Mouse (Mus musculus): ENCODE measurements around the gene Adamts10.
A peak's percentile ranks its signal among the peaks of the same experiment; 100 is the strongest.

Gene Adamts10

DNA sequence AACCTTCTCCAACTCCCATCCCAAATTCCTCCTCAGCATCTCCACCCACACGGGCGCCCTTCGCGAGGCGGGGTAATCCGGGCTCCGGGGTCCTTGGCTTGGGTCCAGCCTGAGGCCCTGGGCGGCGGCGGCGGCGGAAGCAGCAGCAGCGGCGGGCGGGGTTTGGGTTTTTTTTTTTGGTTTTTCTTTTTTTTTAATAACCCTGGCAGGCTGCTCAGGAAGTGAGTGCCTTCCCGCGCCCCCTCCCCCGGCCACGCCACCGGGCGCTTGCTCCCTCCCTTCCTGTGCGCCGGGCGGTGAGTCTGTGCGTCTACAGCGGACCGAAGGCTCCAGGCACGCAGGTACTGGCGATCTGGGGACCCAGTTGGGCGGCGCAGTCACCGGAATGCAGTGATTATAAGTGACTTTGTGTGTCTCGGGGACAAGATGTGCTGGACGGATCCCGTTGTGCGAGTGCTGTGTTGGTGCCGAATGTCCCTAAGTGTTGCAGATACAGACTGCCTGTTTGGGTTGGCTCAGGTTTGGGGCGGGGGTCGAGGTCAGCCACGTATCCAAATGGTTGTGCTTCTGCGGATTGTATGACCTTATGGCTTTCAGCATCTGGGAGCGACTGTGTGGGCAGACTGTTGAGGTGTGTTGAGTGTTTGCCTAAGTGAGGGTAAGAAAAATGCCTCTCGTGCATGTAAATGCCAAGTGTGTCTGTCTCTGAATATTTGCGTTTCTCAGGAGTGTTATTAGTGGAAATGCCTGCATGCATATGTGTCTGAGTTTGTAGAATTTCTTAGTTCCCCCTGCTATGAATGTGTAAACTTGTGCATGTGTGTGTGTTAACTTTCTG lies at the start of gene Adamts10:
Gene Adamts10 (plus strand): TSS at position 287 of the 838 bp plus-strand sequence.
- peak; percentile 86 to 89 for DNase-seq (ENCODE audit: low spot score in 2 of 2)

DNA sequence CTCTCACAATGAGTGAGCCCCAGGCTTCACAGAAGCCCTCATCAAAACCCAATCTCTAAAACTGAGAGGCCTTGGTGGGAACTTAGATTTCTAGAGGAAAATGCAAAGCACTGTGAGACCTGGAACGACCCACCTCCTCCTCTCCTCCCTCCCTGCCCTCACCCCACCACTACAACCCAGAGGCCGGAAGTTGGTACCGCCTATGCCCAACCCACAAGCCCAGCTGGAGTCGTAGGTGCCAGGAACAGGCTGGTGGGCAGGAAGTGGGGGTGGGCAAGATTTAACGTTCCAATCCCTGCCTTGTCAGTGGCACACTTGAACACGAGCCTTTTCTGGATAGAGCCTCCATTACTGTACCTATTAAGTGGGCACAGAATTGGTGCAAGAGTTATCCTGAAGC lies 40.0 kb upstream of the Adamts10 start:
- no peak for DNase-seq (ENCODE audit: low spot score in 2 of 2)

DNA sequence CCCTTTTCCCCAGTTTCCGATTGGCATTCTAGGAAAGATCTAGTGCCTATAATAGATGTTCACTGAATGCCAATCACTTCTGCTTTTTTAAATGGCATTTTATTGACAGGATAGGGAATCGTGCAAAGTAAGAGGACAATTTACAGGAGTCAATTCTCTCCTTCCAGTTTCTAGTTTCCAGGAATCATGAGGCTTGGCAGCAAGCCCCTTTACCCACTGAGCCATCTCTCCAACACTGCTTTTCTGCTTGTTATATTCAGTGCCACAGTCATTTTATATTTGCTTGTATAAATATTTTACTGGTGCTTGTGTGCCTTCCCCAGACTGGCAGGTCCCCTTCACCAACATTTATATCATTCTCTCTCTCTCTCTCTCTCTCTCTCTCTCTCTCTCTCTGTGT lies 36.8 kb upstream of the Adamts10 start:
- no peak for DNase-seq (ENCODE audit: low spot score in 2 of 2)

DNA sequence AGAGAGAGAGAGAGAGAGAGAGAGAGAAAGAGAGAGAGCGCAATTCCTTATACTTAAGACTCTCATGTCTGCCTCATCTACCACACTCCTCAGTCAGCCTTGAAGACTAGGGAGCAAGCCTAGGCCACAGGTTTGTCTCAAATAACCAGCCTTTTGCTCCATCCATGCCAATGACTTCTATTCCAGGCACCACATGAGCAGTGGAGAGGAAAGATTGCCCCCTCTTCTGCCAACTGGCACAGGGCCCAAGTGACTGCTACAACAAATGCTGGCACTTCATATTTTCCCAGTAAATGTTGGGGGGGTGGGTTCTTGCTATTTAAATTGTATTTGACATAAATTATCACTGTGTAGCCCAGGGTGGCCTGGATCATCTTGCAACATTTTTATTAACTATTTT lies 36.4 kb upstream of the Adamts10 start:
- DNase-seq (ENCODE audit: low spot score in 2 of 2) = no peak

DNA sequence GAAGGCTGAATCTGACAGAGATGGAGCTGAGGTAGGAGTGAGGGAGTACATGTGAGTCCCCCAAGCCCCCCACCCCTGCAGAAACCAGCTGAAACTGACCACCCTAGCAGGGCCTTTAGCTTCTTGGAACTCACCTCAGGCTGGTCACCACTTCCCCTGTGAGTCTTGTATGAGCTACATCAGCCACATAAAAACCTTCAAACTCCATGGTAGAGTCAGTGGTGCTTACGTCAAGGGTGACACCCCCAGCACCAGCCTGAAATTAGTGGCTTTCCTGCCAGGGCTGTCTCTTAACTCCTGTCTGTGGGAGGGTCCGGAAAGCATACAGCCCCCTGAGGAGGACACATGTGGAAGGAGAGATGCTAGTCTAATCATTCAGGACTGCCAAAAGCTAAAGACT lies 32.6 kb upstream of the Adamts10 start:
- no peak for DNase-seq (ENCODE audit: low spot score in 2 of 2)

DNA sequence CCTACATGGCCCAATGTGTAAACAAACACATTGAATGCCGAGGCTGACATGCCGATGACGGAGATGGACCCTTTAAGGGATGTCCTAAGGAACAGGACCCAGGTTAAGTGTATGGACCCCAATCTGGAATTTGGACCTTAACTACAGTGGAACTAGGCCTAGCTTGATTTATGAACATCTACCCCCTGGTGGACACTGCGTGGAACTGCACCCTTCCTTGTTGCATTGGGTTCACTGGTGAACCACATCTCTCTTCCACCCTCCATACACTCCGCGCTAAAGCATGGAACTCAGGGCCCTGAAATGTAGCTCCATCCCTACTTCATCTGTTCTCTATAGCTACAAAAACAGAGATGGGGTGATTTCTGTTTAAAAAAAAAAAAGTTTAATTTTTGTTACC lies 30.9 kb upstream of the Adamts10 start:
- DNase-seq (ENCODE audit: low spot score in 2 of 2) = no peak

DNA sequence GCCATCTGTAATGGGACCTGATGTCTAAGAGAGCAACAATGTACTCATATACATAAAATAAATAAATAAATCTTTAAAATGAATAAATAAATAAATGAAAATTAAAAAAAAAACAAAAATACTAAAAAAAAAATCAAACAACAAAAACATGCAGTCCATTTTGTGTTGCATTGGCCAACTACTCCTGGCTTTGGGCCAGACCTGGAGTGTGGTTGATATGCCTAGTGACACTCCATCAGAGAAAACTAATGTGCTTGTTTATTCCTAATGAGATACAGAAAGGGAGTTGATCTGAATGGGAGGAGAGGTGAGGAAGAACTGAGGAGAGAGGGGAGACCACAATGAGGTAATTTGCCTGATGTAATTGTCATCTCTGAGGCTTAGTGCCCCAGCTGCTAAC lies 29.4 kb upstream of the Adamts10 start:
- no peak for DNase-seq (ENCODE audit: low spot score in 2 of 2)

DNA sequence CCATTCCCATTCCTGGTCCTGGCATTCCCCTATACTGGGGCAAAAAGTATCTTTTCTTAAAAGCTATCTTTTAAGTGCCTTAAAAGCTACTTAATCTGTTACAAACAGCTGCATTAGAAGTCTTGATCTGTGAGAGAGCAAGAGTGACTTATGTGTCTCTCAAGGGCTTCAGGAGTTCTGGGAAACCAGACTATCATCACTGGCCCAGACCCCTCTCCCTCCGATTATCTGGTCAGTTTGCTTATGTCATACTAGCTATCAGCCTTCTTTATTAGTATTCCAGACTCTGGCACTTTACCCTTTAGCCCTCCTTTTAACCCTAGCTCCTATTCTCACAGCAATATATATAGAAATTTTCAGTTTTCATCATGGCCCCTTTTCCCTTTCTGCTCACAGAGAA lies 25.1 kb upstream of the Adamts10 start:
- DNase-seq (ENCODE audit: low spot score in 2 of 2) = no peak

DNA sequence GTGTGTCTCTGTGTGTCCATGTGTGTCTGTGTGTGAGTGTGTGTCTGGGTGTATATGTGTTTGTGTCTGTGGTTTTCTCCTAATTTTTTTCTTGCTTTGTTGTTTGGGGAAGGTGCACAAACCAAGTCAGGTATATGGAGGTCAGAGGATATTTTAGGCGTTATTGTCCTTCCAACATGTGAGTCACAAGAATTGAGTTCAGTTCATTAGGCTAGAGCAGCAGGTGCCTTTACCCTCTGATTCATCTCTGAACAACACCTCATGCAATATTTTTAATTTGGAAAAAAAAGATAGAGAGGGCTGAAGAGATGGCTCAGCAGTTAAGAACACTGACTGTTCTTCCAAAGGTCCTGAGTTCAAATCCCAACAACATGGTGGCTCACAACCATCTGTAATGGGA lies 15.6 kb upstream of the Adamts10 start:
- DNase-seq (ENCODE audit: low spot score in 2 of 2) = no peak

DNA sequence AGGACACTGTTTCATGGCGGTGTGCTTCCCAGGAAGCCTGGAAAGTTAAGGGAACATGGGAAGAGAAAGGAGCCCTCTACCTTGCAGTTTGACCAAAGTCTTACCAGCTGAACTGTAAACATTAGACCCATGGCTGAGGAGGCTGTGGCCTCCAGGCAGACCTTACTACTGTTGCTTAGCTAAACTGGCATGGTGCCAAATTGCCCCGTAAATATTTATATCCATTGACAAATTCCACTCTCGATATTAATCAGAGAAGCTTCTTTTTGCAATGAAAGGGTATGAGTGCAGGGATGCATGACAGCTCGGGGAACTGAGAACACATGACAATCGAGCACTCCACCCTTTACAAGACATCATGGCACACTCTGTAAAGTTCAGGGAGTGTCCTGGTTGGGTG lies 13.8 kb upstream of the Adamts10 start:
- DNase-seq (ENCODE audit: low spot score in 2 of 2) = no peak

DNA sequence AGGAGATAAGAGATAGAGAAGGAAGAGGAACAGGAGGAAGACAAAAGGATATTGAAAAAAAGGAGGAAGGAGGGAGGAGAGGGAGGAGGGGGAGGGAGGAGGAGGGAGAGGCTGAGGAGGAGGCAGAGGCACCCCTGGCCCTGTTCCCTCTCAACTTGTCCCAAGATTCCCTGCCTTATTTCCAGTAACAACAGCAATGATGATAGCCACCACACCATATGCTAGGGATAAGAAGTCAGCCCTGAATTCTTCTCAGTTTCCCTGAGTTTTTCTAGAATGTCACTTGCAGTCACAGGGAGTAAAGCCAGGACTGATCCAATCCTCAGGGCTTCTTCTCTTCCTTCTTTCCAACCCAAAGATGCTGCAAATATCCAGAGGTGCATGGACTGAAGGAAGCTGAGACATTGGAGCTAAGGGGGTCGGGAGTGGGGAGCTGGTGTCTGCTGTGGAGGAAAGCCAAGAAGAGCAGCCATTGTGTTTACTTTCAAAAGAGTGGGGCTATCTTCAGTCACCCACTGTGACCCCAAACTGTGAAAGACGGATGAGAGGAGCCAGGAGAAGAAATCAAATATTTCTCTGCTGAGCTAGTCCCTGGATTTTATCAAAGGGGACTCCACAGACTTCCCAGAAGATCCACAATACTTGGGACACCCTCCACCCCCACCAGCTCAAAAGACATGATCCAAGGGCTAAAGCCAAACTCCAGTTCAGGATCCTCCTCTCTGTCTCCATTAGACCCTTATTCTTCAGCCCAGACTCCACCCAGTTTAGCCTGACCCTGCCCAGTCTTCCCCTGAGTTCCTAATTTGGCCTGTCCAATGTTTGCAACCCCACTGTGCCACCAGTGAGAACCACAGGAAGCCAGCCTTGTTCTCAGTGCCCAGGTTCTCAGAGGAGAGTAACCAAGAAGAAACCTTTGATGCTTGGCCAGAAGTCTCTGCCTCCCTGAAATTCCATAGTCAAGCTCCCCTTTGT lies 11.3 kb upstream of the Adamts10 start:
- DNase-seq (ENCODE audit: low spot score in 2 of 2) = no peak

DNA sequence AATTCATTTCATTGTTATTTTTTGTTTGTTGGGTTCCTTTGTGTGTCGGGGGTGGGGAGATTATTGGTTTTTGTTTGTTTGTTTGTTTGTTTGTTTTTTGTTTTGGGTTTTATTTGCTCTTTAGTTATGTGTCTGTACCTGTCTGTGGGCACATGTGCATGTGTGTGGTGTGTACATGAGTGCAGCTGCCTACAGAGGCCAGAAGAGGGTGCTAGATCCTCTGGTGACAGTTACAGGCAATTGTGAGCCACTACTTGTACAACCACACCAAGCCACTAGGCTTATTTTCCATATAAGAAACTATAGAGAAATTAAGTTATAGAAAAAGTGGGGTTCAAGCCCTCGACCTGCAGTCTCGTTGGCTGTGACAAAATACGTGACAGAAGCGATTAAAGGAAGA lies 10.1 kb upstream of the Adamts10 start:
- DNase-seq (ENCODE audit: low spot score in 2 of 2) = no peak

DNA sequence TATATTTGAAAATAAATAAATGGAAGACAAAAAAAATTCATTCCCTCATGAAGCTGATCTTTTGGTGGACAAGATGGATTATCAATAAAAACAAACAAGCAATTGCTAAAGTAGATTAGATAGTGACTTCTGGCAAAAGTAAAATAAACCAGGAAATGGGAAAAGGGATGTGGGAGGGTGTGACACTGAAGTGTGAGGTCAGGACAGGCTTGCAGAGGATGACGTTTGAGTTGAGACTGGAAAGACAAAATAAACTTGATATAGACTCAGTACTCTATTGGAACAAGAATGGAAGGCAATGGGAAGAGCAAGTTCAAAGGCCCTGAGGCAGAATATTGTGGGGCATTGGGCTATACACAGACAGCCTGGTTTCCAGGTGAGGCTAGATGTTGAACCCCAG lies 3.6 kb upstream of the Adamts10 start:
- no peak for DNase-seq (ENCODE audit: low spot score in 2 of 2)

DNA sequence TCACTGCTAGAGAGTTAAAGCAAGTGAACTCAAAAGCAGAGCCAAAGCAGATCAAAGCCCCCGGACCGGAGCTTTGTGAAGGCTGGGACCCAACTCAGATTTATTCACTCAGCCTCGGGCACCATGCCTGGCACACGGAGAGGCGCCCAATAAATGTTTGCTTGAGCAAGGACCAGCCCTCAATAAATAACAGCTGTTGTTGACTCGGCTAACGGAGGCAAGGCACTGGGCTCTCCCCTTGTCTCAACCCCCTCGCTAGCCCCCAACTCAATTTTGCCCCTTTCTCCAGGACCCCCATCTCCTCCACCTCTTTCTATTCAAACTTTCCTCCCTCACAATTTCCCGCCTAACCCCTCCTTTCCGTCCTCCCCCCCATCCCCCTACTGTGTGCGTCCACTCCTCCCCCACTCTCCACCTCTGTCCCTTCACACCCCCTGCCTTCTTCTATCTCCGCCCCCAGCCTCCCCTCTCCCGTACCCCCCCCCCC lies 530 bp upstream of the Adamts10 start:
- DNase-seq (ENCODE audit: low spot score in 2 of 2) = no peak

DNA sequence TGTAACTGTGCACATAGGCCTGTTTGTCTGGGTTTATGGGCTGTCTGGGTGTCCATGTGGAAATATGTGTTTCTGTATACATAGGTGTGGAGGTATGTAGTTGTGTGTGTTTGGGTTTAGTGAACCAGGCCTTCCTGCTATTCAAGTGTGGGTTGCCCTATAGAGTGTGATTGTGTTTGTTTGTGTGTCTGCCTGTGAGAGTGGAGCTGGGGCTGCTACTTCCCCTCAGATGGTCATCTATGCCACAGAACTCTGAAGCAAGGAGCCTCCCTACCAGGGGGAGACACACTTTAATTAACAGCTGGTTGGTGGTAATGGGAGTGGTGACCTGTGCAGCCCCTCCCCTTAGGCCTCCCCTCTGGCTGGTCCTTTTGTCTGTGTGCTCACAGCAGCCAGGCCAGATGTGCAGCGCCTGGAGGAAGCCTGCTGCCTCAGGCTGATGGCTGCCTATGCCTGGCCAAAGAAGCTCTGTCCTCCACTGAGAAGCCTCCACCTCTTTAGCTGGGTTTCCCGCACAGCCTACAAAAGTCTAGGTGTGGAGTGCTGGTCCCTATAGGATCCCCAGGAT lies 886 bp downstream of the Adamts10 start:
- DNase-seq (ENCODE audit: low spot score in 2 of 2) = no peak

DNA sequence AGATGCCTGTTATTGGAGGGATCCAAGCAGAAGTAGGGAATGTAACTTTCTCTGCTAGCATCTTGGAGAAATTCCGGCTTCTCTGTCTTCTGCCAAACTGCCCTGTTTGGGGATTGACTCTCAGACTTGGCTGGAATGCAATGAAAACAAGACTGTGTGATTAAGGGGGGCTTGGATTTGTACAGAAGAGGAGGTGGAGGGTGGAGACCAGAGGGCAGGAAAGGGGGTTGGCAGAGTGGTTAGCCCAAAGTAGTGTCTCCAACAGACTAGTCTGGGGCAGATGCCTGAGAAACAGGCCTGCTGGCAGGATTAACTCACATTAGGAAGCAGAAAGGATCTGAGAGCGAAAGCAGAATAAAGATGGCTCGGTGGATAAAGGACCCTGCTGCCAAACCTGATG lies 2.5 kb downstream of the Adamts10 start:
- DNase-seq (ENCODE audit: low spot score in 2 of 2) = no peak

DNA sequence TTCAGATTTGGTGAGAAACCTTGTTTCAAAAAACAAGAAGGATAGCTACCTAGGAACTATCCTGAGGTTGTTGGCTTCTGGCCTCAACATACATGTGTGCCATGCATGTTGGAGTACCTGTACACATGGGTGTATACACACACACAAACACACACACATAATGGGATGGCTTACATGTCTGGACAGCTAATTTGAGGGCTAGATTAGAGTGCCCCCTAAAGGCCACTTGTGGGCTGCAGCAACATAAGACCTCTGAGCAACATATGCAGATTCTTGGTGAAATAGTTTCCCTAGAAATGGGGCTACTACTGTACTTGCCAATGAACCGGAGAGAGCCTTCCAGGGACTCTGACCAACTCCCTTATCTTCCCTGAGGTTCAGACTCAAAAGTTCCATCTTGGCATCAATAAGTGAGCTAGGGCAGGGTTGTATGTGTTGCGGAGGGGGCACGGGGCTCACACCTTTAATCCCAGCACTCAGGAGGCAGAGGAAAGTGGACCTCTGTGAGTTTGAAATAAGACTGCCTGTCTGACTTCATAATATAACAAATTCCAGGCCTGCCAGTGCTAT lies 15.2 kb downstream of the Adamts10 start:
- DNase-seq (ENCODE audit: low spot score in 2 of 2) = no peak

DNA sequence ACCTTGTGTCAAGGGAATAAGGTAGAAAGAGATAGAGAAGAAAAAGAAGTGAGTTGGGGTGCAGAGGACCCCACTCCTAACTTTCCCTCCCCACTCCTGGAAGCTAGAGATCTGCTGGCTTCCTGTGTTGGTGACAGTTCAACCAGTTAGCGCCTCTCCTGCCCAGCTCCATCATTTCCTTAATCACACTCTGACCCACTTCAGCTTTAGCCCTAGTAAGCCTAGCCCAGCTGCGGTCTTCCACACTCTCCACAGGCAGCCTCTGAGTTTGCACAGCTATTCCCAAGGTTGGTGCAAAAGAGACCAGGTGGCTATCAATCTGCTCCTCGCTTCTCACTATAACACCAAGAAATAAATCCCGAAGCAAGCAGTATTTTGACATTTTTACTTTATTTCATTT lies 15.9 kb downstream of the Adamts10 start:
- DNase-seq (ENCODE audit: low spot score in 2 of 2) = no peak

DNA sequence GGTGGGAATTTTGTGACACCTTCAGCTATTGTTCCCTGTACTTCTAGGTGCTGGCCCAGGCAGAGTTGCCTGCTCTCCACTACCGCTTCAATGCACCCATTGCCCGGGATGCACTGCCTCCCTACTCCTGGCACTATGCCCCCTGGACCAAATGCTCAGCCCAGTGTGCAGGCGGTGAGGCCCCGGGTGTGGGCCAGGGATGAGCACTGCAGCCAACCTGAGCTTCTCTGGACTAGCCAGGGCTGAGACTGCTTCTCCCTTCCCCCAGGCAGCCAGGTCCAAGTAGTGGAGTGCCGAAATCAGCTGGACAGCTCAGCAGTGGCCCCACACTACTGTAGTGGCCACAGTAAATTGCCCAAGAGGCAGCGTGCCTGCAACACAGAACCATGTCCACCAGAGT lies 25.2 kb downstream of the Adamts10 start:
- no peak for DNase-seq (ENCODE audit: low spot score in 2 of 2)

DNA sequence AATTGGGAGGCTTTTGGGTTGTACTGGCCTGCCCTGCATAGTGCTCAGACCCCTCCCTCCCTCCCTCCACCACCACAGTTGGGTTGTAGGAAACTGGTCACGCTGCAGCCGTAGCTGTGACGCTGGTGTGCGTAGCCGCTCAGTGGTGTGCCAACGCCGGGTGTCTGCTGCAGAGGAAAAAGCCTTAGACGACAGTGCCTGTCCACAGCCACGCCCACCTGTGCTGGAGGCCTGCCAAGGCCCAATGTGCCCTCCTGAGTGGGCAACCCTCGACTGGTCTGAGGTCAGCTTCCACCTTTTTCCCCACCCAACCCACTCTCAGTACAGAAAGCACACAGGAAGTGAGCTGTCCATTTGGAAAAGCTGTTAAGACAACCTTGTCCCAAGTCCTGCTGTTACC lies 26.4 kb downstream of the Adamts10 start:
- DNase-seq (ENCODE audit: low spot score in 2 of 2) = no peak

DNA sequence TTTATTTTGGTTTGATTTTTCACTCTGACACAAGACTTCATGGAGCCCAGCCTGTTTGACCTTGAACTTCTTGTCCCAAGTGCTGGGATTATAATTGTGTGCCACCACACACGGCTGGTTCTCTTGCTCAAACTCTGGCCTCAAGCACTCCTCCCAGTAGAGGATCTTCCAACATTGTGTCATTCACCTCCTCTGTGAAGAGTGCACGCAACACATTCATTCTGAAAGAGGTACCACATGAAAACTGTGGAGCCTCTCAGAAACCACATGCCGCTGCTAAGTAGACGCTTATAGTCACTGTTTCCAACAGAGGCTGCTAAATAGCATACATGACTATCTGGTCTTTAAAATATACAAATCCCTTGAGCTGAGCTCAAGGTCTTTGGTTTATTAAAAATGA lies 28.1 kb downstream of the Adamts10 start:
- DNase-seq (ENCODE audit: low spot score in 2 of 2) = no peak

DNA sequence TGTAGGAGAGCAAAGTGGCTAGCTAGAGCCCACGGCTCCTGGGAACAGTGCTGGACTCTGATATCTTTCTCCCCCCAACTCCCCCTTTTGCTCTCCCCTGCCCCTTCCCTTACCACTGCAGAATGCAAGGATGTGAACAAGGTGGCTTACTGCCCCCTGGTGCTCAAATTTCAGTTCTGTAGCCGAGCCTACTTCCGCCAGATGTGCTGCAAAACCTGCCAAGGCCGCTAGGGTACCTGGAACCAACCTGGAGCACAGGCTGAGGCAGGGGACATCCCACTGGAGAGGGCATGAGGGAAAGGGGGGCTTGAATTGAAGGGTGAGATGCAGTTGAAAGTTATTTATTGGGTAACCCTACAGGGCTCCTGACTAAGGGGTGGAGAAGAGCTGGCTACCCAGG lies 29.0 kb downstream of the Adamts10 start:
- no peak for DNase-seq (ENCODE audit: low spot score in 2 of 2)
